8 mouse cellular contexts compared by ENCODE assay signal in the genomic region with DNA sequence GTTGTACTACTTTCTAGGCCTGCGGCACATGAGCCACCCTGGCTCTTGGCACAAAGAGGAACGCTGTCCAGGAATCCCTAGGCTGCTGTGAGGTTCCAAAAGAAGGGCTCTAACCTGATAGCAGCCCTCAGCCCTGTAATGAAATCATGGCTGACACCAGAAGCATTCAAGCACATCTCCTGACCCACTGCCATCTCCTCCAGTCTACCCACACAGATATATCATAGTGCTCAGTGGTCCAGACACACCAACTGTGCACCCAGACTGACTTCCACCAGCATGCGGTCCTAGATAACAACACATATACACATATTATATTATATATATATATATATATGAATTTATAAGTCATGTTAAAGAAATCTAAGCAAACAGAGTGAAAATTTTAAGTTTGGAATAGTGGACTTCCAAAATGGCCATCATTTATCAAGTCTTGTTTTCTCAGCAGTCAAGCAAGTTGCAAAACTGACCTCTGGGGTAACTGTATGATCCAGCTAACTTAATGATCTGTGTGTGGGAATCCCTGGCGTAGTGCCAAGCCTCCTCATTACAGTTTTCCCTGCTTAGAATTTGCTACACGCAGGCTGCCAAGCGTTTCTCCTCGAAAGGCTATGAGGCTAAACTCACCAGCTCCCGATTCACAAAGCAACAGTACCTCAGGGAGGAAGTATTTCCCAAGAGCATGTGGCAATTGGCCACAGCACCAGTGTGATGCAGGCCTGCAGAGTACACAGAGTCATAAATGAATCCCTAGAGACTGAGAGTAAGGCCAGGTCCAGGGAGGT.
DNase-seq lines count a peak whose midpoint lies in the region; ATAC-seq lines count a peak whose summit lies in the region.

No protein-coding gene starts in this region.

- H3K4me2 ChIP-seq in embryonic facial prominence, embryonic 13.5 days = no peak overlapping the region
- H3K4me2 ChIP-seq in kidney, embryonic 16.5 days (replicated peaks; ENCODE audit: low read depth, low read length) = no peak overlapping the region

- H3K27ac ChIP-seq in embryonic facial prominence, embryonic 13.5 days = 0 out of 2 replicates have a peak overlapping the region, but pooled peaks have one; percentile 17
- no peak overlapping the region for H3K27ac ChIP-seq in embryonic facial prominence, embryonic 10.5 days (replicated peaks)
- 0 out of 2 replicates have a peak overlapping the region, but pooled peaks have one; percentile 27 for H3K27ac ChIP-seq in kidney, embryonic 16.5 days (ENCODE audit: low read length)

- 0 out of 2 replicates have a peak, but pooled peaks cover 5% of the 10 kb centered on the region for H3K36me3 ChIP-seq in embryonic facial prominence, embryonic 13.5 days
- 0 out of 2 replicates have a peak, but pooled peaks cover 7% of the 10 kb centered on the region for H3K36me3 ChIP-seq in embryonic facial prominence, embryonic 10.5 days (replicated peaks)
- H3K36me3 ChIP-seq in kidney, embryonic 16.5 days (ENCODE audit: insufficient read depth, low read length) = no peaks in the 10 kb centered on the region; the same call in 1 of the 2 replicates

- H3K4me3 ChIP-seq in embryonic facial prominence, embryonic 13.5 days = no peak overlapping the region
- no peak overlapping the region for H3K4me3 ChIP-seq in embryonic facial prominence, embryonic 10.5 days
- no peak overlapping the region for H3K4me3 ChIP-seq in kidney, embryonic 16.5 days (ENCODE audit: low read length)

- WGBS in embryonic facial prominence, embryonic 13.5 days = 62% methylated on average over 8 of the region's 8 CpGs
- WGBS in embryonic facial prominence, embryonic 10.5 days = 90% methylated on average over 8 of the region's 8 CpGs
- WGBS in kidney, embryonic 16.5 days = 35% methylated on average over 8 of the region's 8 CpGs

- H3K9me3 ChIP-seq in embryonic facial prominence, embryonic 13.5 days = no peaks in the 10 kb centered on the region
- H3K9me3 ChIP-seq in embryonic facial prominence, embryonic 10.5 days = no peaks in the 10 kb centered on the region
- H3K9me3 ChIP-seq in kidney, embryonic 16.5 days (ENCODE audit: low read length) = no peaks in the 10 kb centered on the region

- no peak overlapping the region for H3K9ac ChIP-seq in embryonic facial prominence, embryonic 13.5 days
- no peak overlapping the region for H3K9ac ChIP-seq in kidney, embryonic 16.5 days (replicated peaks; ENCODE audit: low read length)

- H3K27me3 ChIP-seq in embryonic facial prominence, embryonic 13.5 days = no peaks in the 10 kb centered on the region
- H3K27me3 ChIP-seq in embryonic facial prominence, embryonic 10.5 days (replicated peaks; ENCODE audit: low read depth, poor library complexity, severe bottlenecking) = no peaks in the 10 kb centered on the region
- no peaks in the 10 kb centered on the region for H3K27me3 ChIP-seq in kidney, embryonic 16.5 days (ENCODE audit: insufficient read depth, low read length)

- no peak for DNase-seq in embryonic facial prominence, embryonic 10.5 days (ENCODE audit: low spot score)
- peak; percentile 4 for DNase-seq in urinary bladder, postnatal 25 days (ENCODE audit: low spot score)
- DNase-seq in urinary bladder, postnatal 10 days (ENCODE audit: low spot score) = no peak
- peak; percentile 29 for DNase-seq in ovary, postnatal 10 days (ENCODE audit: low spot score)
- DNase-seq in frontal cortex, adult 2 months (ENCODE audit: extremely low spot score in 1 of 2, low spot score in 1 of 2) = no peak
- DNase-seq in left cerebral cortex, adult 9 months (ENCODE audit: low spot score in 2 of 2) = no peak

- ATAC-seq in embryonic facial prominence, embryonic 13.5 days (ENCODE audit: insufficient number of reproducible peaks, insufficient read depth, low FRiP score, low TSS enrichment, low read depth) = peak; percentile 62; the same call in 1 of the 2 replicates
- ATAC-seq in kidney, embryonic 16.5 days (ENCODE audit: low FRiP score, low TSS enrichment) = peak; percentile 85

- H3K4me1 ChIP-seq in embryonic facial prominence, embryonic 13.5 days = peaks cover 15% of the 10 kb centered on the region
- H3K4me1 ChIP-seq in embryonic facial prominence, embryonic 10.5 days = peaks cover 9% of the 10 kb centered on the region
- H3K4me1 ChIP-seq in kidney, embryonic 16.5 days (ENCODE audit: insufficient read depth, low read length) = peaks cover 9% of the 10 kb centered on the region

Comparison
In these comparisons a context has a peak if more than half of its experiments do, and no peak if none do; other contexts are left out.
1. DNase-seq: peak in urinary bladder, postnatal 25 days (single experiment) and ovary, postnatal 10 days (single experiment); none in embryonic facial prominence, embryonic 10.5 days (single experiment), urinary bladder, postnatal 10 days (single experiment), frontal cortex, adult 2 months (0 of 2) and left cerebral cortex, adult 9 months (0 of 2).